Mouse (Mus musculus): ENCODE measurements around the gene Pank4. TPM values are rescaled to one million over a fixed set of nuclear protein-coding genes. Genes with fewer than 3 reads are reported as not detected.

Gene Pank4
- polyA plus RNA-seq, 1 experiment = 22.2 TPM

- Histone ChIP-seq H3K79me2 (ENCODE audit: control insufficient read depth, insufficient read depth) (no peaks in the 10 kb centered on the region), H3ac (ENCODE audit: control insufficient read depth, insufficient read length, low read depth) (no peak overlapping the region), H3K79me3 (ENCODE audit: low read depth) (no peaks in the 10 kb centered on the region), H3K4me3 (ENCODE audit: insufficient read depth, poor library complexity, severe bottlenecking) (no peak overlapping the region), H3K27me3 (ENCODE audit: control insufficient read depth, insufficient read depth, insufficient read length) (peaks cover 60% of the 10 kb centered on the region), H3K36me3 (ENCODE audit: control insufficient read depth, insufficient read depth) (no peaks in the 10 kb centered on the region)
- TF ChIP-seq MYOG (IDR thresholded peaks at IDR 0.05; ENCODE audit: control insufficient read depth, extremely low read depth, insufficient read length) = no peak
- no peak for TF ChIP-seq FOSL1 (IDR thresholded peaks at IDR 0.05; ENCODE audit: insufficient read depth, low read length, poor library complexity, severe bottlenecking)
- no peak for TF ChIP-seq CTCF (IDR thresholded peaks at IDR 0.05; ENCODE audit: control insufficient read depth, insufficient read depth, insufficient read length)
- TF ChIP-seq USF1 (IDR thresholded peaks at IDR 0.05; ENCODE audit: low read depth) = no peak
- no peak for TF ChIP-seq CEBPB (IDR thresholded peaks at IDR 0.05; ENCODE audit: low read depth)
- no peak for TF ChIP-seq MYOD1 (IDR thresholded peaks at IDR 0.05; ENCODE audit: control insufficient read depth, insufficient read length, low read depth)
- TF ChIP-seq MAX (IDR thresholded peaks at IDR 0.05) = no peak
Measured at GRCm38 (mm10) chr4:155020141-155020540, 56.2 kb downstream of the Pank4 start.

GRCm38 (mm10) chr4:155020813-155021212 is 56.9 kb downstream of the Pank4 start:
- H3K27me3 ChIP-seq (ENCODE audit: control insufficient read depth, insufficient read depth, insufficient read length) = peaks cover 60% of the 10 kb centered on the region
- H3K79me3 ChIP-seq (ENCODE audit: low read depth) = no peaks in the 10 kb centered on the region
- H3ac ChIP-seq (ENCODE audit: control insufficient read depth, insufficient read length, low read depth) = no peak overlapping the region
- no peak for TF ChIP-seq CEBPB (IDR thresholded peaks at IDR 0.05; ENCODE audit: low read depth)
- no peak for TF ChIP-seq MYOG (IDR thresholded peaks at IDR 0.05; ENCODE audit: control insufficient read depth, extremely low read depth, insufficient read length)
- TF ChIP-seq CTCF (IDR thresholded peaks at IDR 0.05; ENCODE audit: control insufficient read depth, insufficient read depth, insufficient read length) = no peak
- TF ChIP-seq USF1 (IDR thresholded peaks at IDR 0.05; ENCODE audit: low read depth) = no peak
- no peak for TF ChIP-seq FOSL1 (IDR thresholded peaks at IDR 0.05; ENCODE audit: insufficient read depth, low read length, poor library complexity, severe bottlenecking)
- no peak for TF ChIP-seq MAX (IDR thresholded peaks at IDR 0.05)
- TF ChIP-seq MYOD1 (IDR thresholded peaks at IDR 0.05; ENCODE audit: control insufficient read depth, insufficient read length, low read depth) = no peak
- H3K4me3 ChIP-seq (ENCODE audit: insufficient read depth, poor library complexity, severe bottlenecking) = no peak overlapping the region
- H3K36me3 ChIP-seq (ENCODE audit: control insufficient read depth, insufficient read depth) = no peaks in the 10 kb centered on the region
- H3K79me2 ChIP-seq (ENCODE audit: control insufficient read depth, insufficient read depth) = no peaks in the 10 kb centered on the region

- TF ChIP-seq MYOD1 (IDR thresholded peaks at IDR 0.05; ENCODE audit: control insufficient read depth, insufficient read length, low read depth) (no peak), CEBPB (IDR thresholded peaks at IDR 0.05; ENCODE audit: low read depth) (no peak), MAX (IDR thresholded peaks at IDR 0.05) (no peak), USF1 (IDR thresholded peaks at IDR 0.05; ENCODE audit: low read depth) (no peak), MYOG (IDR thresholded peaks at IDR 0.05; ENCODE audit: control insufficient read depth, extremely low read depth, insufficient read length) (no peak), FOSL1 (IDR thresholded peaks at IDR 0.05; ENCODE audit: insufficient read depth, low read length, poor library complexity, severe bottlenecking) (no peak), CTCF (IDR thresholded peaks at IDR 0.05; ENCODE audit: control insufficient read depth, insufficient read depth, insufficient read length) (no peak)
- no peaks in the 10 kb centered on the region for H3K79me3 ChIP-seq (ENCODE audit: low read depth)
- H3K4me3 ChIP-seq (ENCODE audit: insufficient read depth, poor library complexity, severe bottlenecking) = no peak overlapping the region
- H3K79me2 ChIP-seq (ENCODE audit: control insufficient read depth, insufficient read depth) = no peaks in the 10 kb centered on the region
- H3K27me3 ChIP-seq (ENCODE audit: control insufficient read depth, insufficient read depth, insufficient read length) = peaks cover 57% of the 10 kb centered on the region
- H3K36me3 ChIP-seq (ENCODE audit: control insufficient read depth, insufficient read depth) = no peaks in the 10 kb centered on the region
- no peak overlapping the region for H3ac ChIP-seq (ENCODE audit: control insufficient read depth, insufficient read length, low read depth)
Measured at GRCm38 (mm10) chr4:155022228-155022855, 58.4 kb downstream of the Pank4 start.

- Histone ChIP-seq H3K36me3 (ENCODE audit: control insufficient read depth, insufficient read depth) (no peaks in the 10 kb centered on the region), H3K79me3 (ENCODE audit: low read depth) (no peaks in the 10 kb centered on the region), H3K4me3 (ENCODE audit: insufficient read depth, poor library complexity, severe bottlenecking) (no peak overlapping the region), H3ac (ENCODE audit: control insufficient read depth, insufficient read length, low read depth) (no peak overlapping the region), H3K27me3 (ENCODE audit: control insufficient read depth, insufficient read depth, insufficient read length) (peaks cover 66% of the 10 kb centered on the region), H3K79me2 (ENCODE audit: control insufficient read depth, insufficient read depth) (no peaks in the 10 kb centered on the region)
- TF ChIP-seq MYOG (IDR thresholded peaks at IDR 0.05; ENCODE audit: control insufficient read depth, extremely low read depth, insufficient read length) (no peak), USF1 (IDR thresholded peaks at IDR 0.05; ENCODE audit: low read depth) (no peak), FOSL1 (IDR thresholded peaks at IDR 0.05; ENCODE audit: insufficient read depth, low read length, poor library complexity, severe bottlenecking) (no peak), CEBPB (IDR thresholded peaks at IDR 0.05; ENCODE audit: low read depth) (no peak), MAX (IDR thresholded peaks at IDR 0.05) (no peak), MYOD1 (IDR thresholded peaks at IDR 0.05; ENCODE audit: control insufficient read depth, insufficient read length, low read depth) (no peak), CTCF (IDR thresholded peaks at IDR 0.05; ENCODE audit: control insufficient read depth, insufficient read depth, insufficient read length) (no peak)
Measured at GRCm38 (mm10) chr4:155024170-155025010, 60.5 kb downstream of the Pank4 start.

Other genes starting within 250 kb of the Pank4 start
- not detected for gene Ttc34, start 126.7 kb upstream of the Pank4 start, polyA plus RNA-seq (2012; fragmentation: generic; extraction: Trizol)
- 0.04 TPM for gene Mmel1, start 94.5 kb upstream of the Pank4 start, polyA plus RNA-seq (2012; fragmentation: generic; extraction: Trizol)
- gene Fam213b, start 65.0 kb upstream of the Pank4 start, polyA plus RNA-seq (2012; fragmentation: generic; extraction: Trizol) = 1.9 TPM
- 0.02 TPM for gene Tnfrsf14, start 35.6 kb upstream of the Pank4 start, polyA plus RNA-seq (2012; fragmentation: generic; extraction: Trizol)
- gene Hes5, start 3.2 kb upstream of the Pank4 start, polyA plus RNA-seq (2012; fragmentation: generic; extraction: Trizol) = not detected
- gene Plch2, start 92.7 kb downstream of the Pank4 start, polyA plus RNA-seq (2012; fragmentation: generic; extraction: Trizol) = 0.11 TPM
- 11.2 TPM for gene Pex10, start 102.9 kb downstream of the Pank4 start, polyA plus RNA-seq (2012; fragmentation: generic; extraction: Trizol)
- gene Rer1, start 122.3 kb downstream of the Pank4 start, polyA plus RNA-seq (2012; fragmentation: generic; extraction: Trizol) = 125 TPM
- gene Morn1, start 122.5 kb downstream of the Pank4 start, polyA plus RNA-seq (2012; fragmentation: generic; extraction: Trizol) = 1.2 TPM